Mouse (Mus musculus): ENCODE results near the gene Perm1.

Gene Perm1

GRCm38 (mm10) chr4:156252140-156252539 is 36.5 kb downstream of the Perm1 start:
- DNase-seq, result peak; percentile 13

GRCm38 (mm10) chr4:156252619-156253018 is 37.0 kb downstream of the Perm1 start:
- DNase-seq, result no peak

GRCm38 (mm10) chr4:156253043-156253442 is 37.4 kb downstream of the Perm1 start:
- DNase-seq, result peak; percentile 27

GRCm38 (mm10) chr4:156254361-156255077 is 38.9 kb downstream of the Perm1 start:
- peak; percentile 29 for DNase-seq

- peak; percentile 21 for DNase-seq
Measured at GRCm38 (mm10) chr4:156255078-156255839, 39.6 kb downstream of the Perm1 start, which contains the start of gene Samd11. Gene Samd11, minus strand, starts transcription at chr4:156255657.
